Mouse (Mus musculus): ENCODE data around the gene Unc13b. TPM values are rescaled to one million over a fixed set of nuclear protein-coding genes. Genes with fewer than 3 reads are reported as not detected.

Unc13b gene
- polyA plus RNA-seq, 1 experiment = 0.01 TPM

GRCm38 (mm10) chr4:43251269-43251668, 192.5 kb downstream of the Unc13b start:
- H3K4me1 ChIP-seq (ENCODE audit: control insufficient read depth) = no peaks in the 10 kb centered on the region
- no peaks in the 10 kb centered on the region for H3K9me3 ChIP-seq (ENCODE audit: control insufficient read depth, low read length)
- TF ChIP-seq GATA1 (IDR thresholded peaks at IDR 0.05; ENCODE audit: low read length) (no peak), TAL1 (IDR thresholded peaks at IDR 0.05; ENCODE audit: low read length) (no peak)
- no peaks in the 10 kb centered on the region for H3K36me3 ChIP-seq (ENCODE audit: control insufficient read depth)
- H3K27me3 ChIP-seq (ENCODE audit: control insufficient read depth) = no peaks in the 10 kb centered on the region
- H3K4me3 ChIP-seq (replicated peaks) = no peak overlapping the region

- Histone ChIP-seq H3K4me1 (ENCODE audit: control insufficient read depth) (no peaks in the 10 kb centered on the region), H3K36me3 (ENCODE audit: control insufficient read depth) (no peaks in the 10 kb centered on the region), H3K4me3 (replicated peaks) (no peak overlapping the region), H3K27me3 (ENCODE audit: control insufficient read depth) (no peaks in the 10 kb centered on the region), H3K9me3 (ENCODE audit: control insufficient read depth, low read length) (no peaks in the 10 kb centered on the region)
- TF ChIP-seq GATA1 (IDR thresholded peaks at IDR 0.05; ENCODE audit: low read length) (no peak), TAL1 (IDR thresholded peaks at IDR 0.05; ENCODE audit: low read length) (no peak)
These were observed 198.3 kb downstream of the Unc13b start for GRCm38 (mm10) chr4:43257040-43257439.

GRCm38 (mm10) chr4:43258556-43258955, 199.8 kb downstream of the Unc13b start:
- Histone ChIP-seq H3K27me3 (ENCODE audit: control insufficient read depth) (no peaks in the 10 kb centered on the region), H3K4me3 (replicated peaks) (no peak overlapping the region), H3K4me1 (ENCODE audit: control insufficient read depth) (no peaks in the 10 kb centered on the region), H3K36me3 (ENCODE audit: control insufficient read depth) (no peaks in the 10 kb centered on the region), H3K9me3 (ENCODE audit: control insufficient read depth, low read length) (no peaks in the 10 kb centered on the region)
- TF ChIP-seq TAL1 (IDR thresholded peaks at IDR 0.05; ENCODE audit: low read length) (no peak), GATA1 (IDR thresholded peaks at IDR 0.05; ENCODE audit: low read length) (no peak)

GRCm38 (mm10) chr4:43259435-43259834, 200.7 kb downstream of the Unc13b start:
- no peaks in the 10 kb centered on the region for H3K27me3 ChIP-seq (ENCODE audit: control insufficient read depth)
- H3K9me3 ChIP-seq (ENCODE audit: control insufficient read depth, low read length) = no peaks in the 10 kb centered on the region
- H3K36me3 ChIP-seq (ENCODE audit: control insufficient read depth) = no peaks in the 10 kb centered on the region
- TF ChIP-seq TAL1 (IDR thresholded peaks at IDR 0.05; ENCODE audit: low read length) (no peak), GATA1 (IDR thresholded peaks at IDR 0.05; ENCODE audit: low read length) (no peak)
- H3K4me3 ChIP-seq (replicated peaks) = no peak overlapping the region
- no peaks in the 10 kb centered on the region for H3K4me1 ChIP-seq (ENCODE audit: control insufficient read depth)

GRCm38 (mm10) chr4:43260096-43260495, 201.3 kb downstream of the Unc13b start:
- Histone ChIP-seq H3K4me3 (replicated peaks) (no peak overlapping the region), H3K36me3 (ENCODE audit: control insufficient read depth) (no peaks in the 10 kb centered on the region), H3K9me3 (ENCODE audit: control insufficient read depth, low read length) (no peaks in the 10 kb centered on the region), H3K4me1 (ENCODE audit: control insufficient read depth) (no peaks in the 10 kb centered on the region), H3K27me3 (ENCODE audit: control insufficient read depth) (no peaks in the 10 kb centered on the region)
- TF ChIP-seq GATA1 (IDR thresholded peaks at IDR 0.05; ENCODE audit: low read length) (no peak), TAL1 (IDR thresholded peaks at IDR 0.05; ENCODE audit: low read length) (no peak)

GRCm38 (mm10) chr4:43262821-43263220, 204.1 kb downstream of the Unc13b start:
- no peak overlapping the region for H3K4me3 ChIP-seq (replicated peaks)
- H3K4me1 ChIP-seq (ENCODE audit: control insufficient read depth) = peaks cover 10% of the 10 kb centered on the region
- no peaks in the 10 kb centered on the region for H3K36me3 ChIP-seq (ENCODE audit: control insufficient read depth)
- no peaks in the 10 kb centered on the region for H3K27me3 ChIP-seq (ENCODE audit: control insufficient read depth)
- no peaks in the 10 kb centered on the region for H3K9me3 ChIP-seq (ENCODE audit: control insufficient read depth, low read length)
- TF ChIP-seq GATA1 (IDR thresholded peaks at IDR 0.05; ENCODE audit: low read length) = no peak
- TF ChIP-seq TAL1 (IDR thresholded peaks at IDR 0.05; ENCODE audit: low read length) = no peak

GRCm38 (mm10) chr4:43266146-43266545, 207.4 kb downstream of the Unc13b start:
- H3K36me3 ChIP-seq (ENCODE audit: control insufficient read depth) = no peaks in the 10 kb centered on the region

GRCm38 (mm10) chr4:43266623-43267322, 208.0 kb downstream of the Unc13b start, which contains the start of gene Atp8b5:
Gene Atp8b5, plus strand, starts transcription at chr4:43267159.
- H3K9me3 ChIP-seq (ENCODE audit: control insufficient read depth, low read length) = no peaks in the 10 kb centered on the region
- no peaks in the 10 kb centered on the region for H3K36me3 ChIP-seq (ENCODE audit: control insufficient read depth)
- peak within 1 kb of the TSS; percentile 40 for H3K4me3 ChIP-seq (replicated peaks)
- no peak for TF ChIP-seq GATA1 (IDR thresholded peaks at IDR 0.05; ENCODE audit: low read length)
- no peak for TF ChIP-seq TAL1 (IDR thresholded peaks at IDR 0.05; ENCODE audit: low read length)
- peaks cover 10% of the 10 kb centered on the region for H3K4me1 ChIP-seq (ENCODE audit: control insufficient read depth)
- no peaks in the 10 kb centered on the region for H3K27me3 ChIP-seq (ENCODE audit: control insufficient read depth)

More at GRCm38 (mm10) chr4:43266146-43266545, 207.4 kb downstream of the Unc13b start:
- Histone ChIP-seq H3K27me3 (ENCODE audit: control insufficient read depth) (no peaks in the 10 kb centered on the region), H3K9me3 (ENCODE audit: control insufficient read depth, low read length) (no peaks in the 10 kb centered on the region), H3K4me3 (replicated peaks) (no peak overlapping the region), H3K4me1 (ENCODE audit: control insufficient read depth) (peaks cover 10% of the 10 kb centered on the region)
- no peak for TF ChIP-seq TAL1 (IDR thresholded peaks at IDR 0.05; ENCODE audit: low read length)
- no peak for TF ChIP-seq GATA1 (IDR thresholded peaks at IDR 0.05; ENCODE audit: low read length)

- no peak for TF ChIP-seq GATA1 (IDR thresholded peaks at IDR 0.05; ENCODE audit: low read length)
- TF ChIP-seq TAL1 (IDR thresholded peaks at IDR 0.05; ENCODE audit: low read length) = no peak
- H3K36me3 ChIP-seq (ENCODE audit: control insufficient read depth) = no peaks in the 10 kb centered on the region
- H3K4me3 ChIP-seq (replicated peaks) = peak overlapping the region; percentile 40
These were observed 208.5 kb downstream of the Unc13b start for GRCm38 (mm10) chr4:43267323-43267658.

GRCm38 (mm10) chr4:43285476-43285875, 226.7 kb downstream of the Unc13b start:
- no peaks in the 10 kb centered on the region for H3K27me3 ChIP-seq (ENCODE audit: control insufficient read depth)
- H3K4me1 ChIP-seq (ENCODE audit: control insufficient read depth) = no peaks in the 10 kb centered on the region
- H3K9me3 ChIP-seq (ENCODE audit: control insufficient read depth, low read length) = no peaks in the 10 kb centered on the region
- TF ChIP-seq TAL1 (IDR thresholded peaks at IDR 0.05; ENCODE audit: low read length) = no peak
- H3K4me3 ChIP-seq (replicated peaks) = no peak overlapping the region
- H3K36me3 ChIP-seq (ENCODE audit: control insufficient read depth) = no peaks in the 10 kb centered on the region

More at GRCm38 (mm10) chr4:43267323-43267658, 208.5 kb downstream of the Unc13b start:
- H3K9me3 ChIP-seq (ENCODE audit: control insufficient read depth, low read length) = no peaks in the 10 kb centered on the region
- no peaks in the 10 kb centered on the region for H3K27me3 ChIP-seq (ENCODE audit: control insufficient read depth)
- peaks cover 10% of the 10 kb centered on the region for H3K4me1 ChIP-seq (ENCODE audit: control insufficient read depth)
